Comparison of ENCODE assay signal across 8 mouse cellular contexts in genomic region chr13:100776056-100776419, GRCm38 (mm10). TPM values are rescaled to one million over a fixed set of nuclear protein-coding genes. Genes with fewer than 3 reads are reported as not detected.
DNase-seq lines count a peak whose midpoint lies in the region; ATAC-seq and TF ChIP-seq lines count a peak whose summit lies in the region.

No protein-coding gene starts in this region.

- TF ChIP-seq CTCF in E14TG2a.4 (conservative IDR thresholded peaks at IDR 0.05; ENCODE audit: low read length) = no peak
- TF ChIP-seq CTCF in liver, embryonic 14.5 days (IDR thresholded peaks at IDR 0.05; ENCODE audit: low read depth) = no peak

- ATAC-seq in heart, embryonic 12.5 days (ENCODE audit: insufficient number of reproducible peaks, low FRiP score) = peak; percentile 26; the same call in 1 of the 2 replicates
- no peak for ATAC-seq in forebrain, embryonic 13.5 days
- no peak for ATAC-seq in liver, embryonic 14.5 days (ENCODE audit: insufficient read depth)

- H3K4me2 ChIP-seq in heart, embryonic 12.5 days = peak overlapping the region; percentile 94
- peak overlapping the region; percentile 86 for H3K4me2 ChIP-seq in forebrain, embryonic 13.5 days
- peak overlapping the region; percentile 83 for H3K4me2 ChIP-seq in liver, embryonic 14.5 days (ENCODE audit: low read depth)

- H3K27me3 ChIP-seq in heart, embryonic 12.5 days (replicated peaks) = no peaks in the 10 kb centered on the region
- H3K27me3 ChIP-seq in E14TG2a.4 (ENCODE audit: insufficient read depth, low read length) = no peaks in the 10 kb centered on the region
- no peaks in the 10 kb centered on the region for H3K27me3 ChIP-seq in forebrain, embryonic 13.5 days
- no peaks in the 10 kb centered on the region for H3K27me3 ChIP-seq in liver, embryonic 14.5 days (ENCODE audit: control insufficient read depth, insufficient read depth, low read length)

- H3K36me3 ChIP-seq in heart, embryonic 12.5 days = peaks cover 33% of the 10 kb centered on the region
- H3K36me3 ChIP-seq in E14TG2a.4 (ENCODE audit: insufficient read depth, low read length) = peaks cover 77% of the 10 kb centered on the region
- H3K36me3 ChIP-seq in forebrain, embryonic 13.5 days (ENCODE audit: poor library complexity, severe bottlenecking) = peaks cover 39% of the 10 kb centered on the region
- peaks cover 46% of the 10 kb centered on the region for H3K36me3 ChIP-seq in liver, embryonic 14.5 days (replicated peaks; ENCODE audit: control insufficient read depth, insufficient read depth, low read depth)

- peak overlapping the region; percentile 77; the same call in 1 of the 2 replicates for H3K9ac ChIP-seq in heart, embryonic 12.5 days
- H3K9ac ChIP-seq in forebrain, embryonic 13.5 days = peak overlapping the region; percentile 77
- peak overlapping the region; percentile 70 for H3K9ac ChIP-seq in liver, embryonic 14.5 days (replicated peaks)

- no peak overlapping the region for H3K27ac ChIP-seq in heart, embryonic 12.5 days (ENCODE audit: poor library complexity, severe bottlenecking)
- peak overlapping the region; percentile 57 for H3K27ac ChIP-seq in forebrain, embryonic 13.5 days
- H3K27ac ChIP-seq in liver, embryonic 14.5 days = peak overlapping the region; percentile 71

- intact Hi-C loops in heart, postnatal 25 days (cut with DNase I) = no loop called here

- H3K9me3 ChIP-seq in heart, embryonic 12.5 days (replicated peaks) = no peaks in the 10 kb centered on the region
- H3K9me3 ChIP-seq in E14TG2a.4 (ENCODE audit: low read length) = no peaks in the 10 kb centered on the region
- H3K9me3 ChIP-seq in forebrain, embryonic 13.5 days (replicated peaks) = no peaks in the 10 kb centered on the region
- no peaks in the 10 kb centered on the region for H3K9me3 ChIP-seq in liver, embryonic 14.5 days (ENCODE audit: control insufficient read depth, low read length)

- peaks cover 16% of the 10 kb centered on the region for H3K4me1 ChIP-seq in heart, embryonic 12.5 days (replicated peaks)
- peaks cover 44% of the 10 kb centered on the region for H3K4me1 ChIP-seq in E14TG2a.4 (replicated peaks; ENCODE audit: low read depth, low read length)
- peaks cover 18% of the 10 kb centered on the region for H3K4me1 ChIP-seq in forebrain, embryonic 13.5 days
- H3K4me1 ChIP-seq in liver, embryonic 14.5 days (replicated peaks; ENCODE audit: control insufficient read depth in 2 of 2, insufficient read depth in 2 of 2, low read length in 1 of 2) = peaks cover 40 to 46% of the 10 kb centered on the region in 2 experiments

- TF ChIP-seq EP300 in liver, embryonic 14.5 days (IDR thresholded peaks at IDR 0.05; ENCODE audit: low read depth) = no peak

- peak overlapping the region; percentile 70 for H3K4me3 ChIP-seq in heart, embryonic 12.5 days
- H3K4me3 ChIP-seq in E14TG2a.4 (replicated peaks; ENCODE audit: low read length) = peak overlapping the region; percentile 98
- H3K4me3 ChIP-seq in forebrain, embryonic 13.5 days = peak overlapping the region; percentile 73
- H3K4me3 ChIP-seq in liver, embryonic 14.5 days (ENCODE audit: insufficient read depth in 1 of 2, low read depth in 2 of 2, low read length in 2 of 2) = peak overlapping the region; percentile 68 to 80

- no peak for DNase-seq in heart, postnatal 25 days (ENCODE audit: low spot score)
- no peak for DNase-seq in liver, embryonic 14.5 days (ENCODE audit: low read depth in 3 of 3, low spot score in 3 of 3)
- no peak for DNase-seq in embryo, embryonic 10.5 days (ENCODE audit: low spot score)
- DNase-seq in spleen, postnatal 36 days (ENCODE audit: low spot score in 2 of 2) = no peak
- no peak for DNase-seq in B cell, adult 2 months

- 10% methylated on average over 8 of the region's 8 CpGs for WGBS in heart, embryonic 12.5 days
- 17% methylated on average over 8 of the region's 8 CpGs for WGBS in forebrain, embryonic 13.5 days
- 10% methylated on average over 8 of the region's 8 CpGs for WGBS in liver, embryonic 14.5 days (ENCODE audit: insufficient replicate concordance)

RNA-seq across cellular contexts. Expression of gene Cenph, which starts 0.3 kb away (rescaled TPM):
- 21.8 and 24.0 TPM in 2 replicates for polyA plus RNA-seq in heart, embryonic 12.5 days (2016; fragmentation: Nextera tagmentation; extraction: Ambion mirVana)
- under 1 TPM in 1 of 2 experiments, not detected in 1; 0.20 TPM for total RNA-seq in heart, postnatal 25 days (2021)
- 33.8 and 34.6 TPM in 2 replicates for polyA plus RNA-seq in forebrain, embryonic 13.5 days (2015; fragmentation: Nextera tagmentation; extraction: Ambion mirVana)
- polyA plus RNA-seq in liver, embryonic 14.5 days (2012; rRNA removed) = 13.9 and 26.6 TPM in 2 replicates
- 40.2 and 40.3 TPM in 2 replicates for polyA plus RNA-seq in liver, embryonic 14.5 days (2014; fragmentation: Nextera tagmentation; extraction: Ambion mirVana)

RNA-seq across cellular contexts. Expression of gene Ccnb1, which starts 10.3 kb away (rescaled TPM):
- 214 and 218 TPM in 2 replicates for polyA plus RNA-seq in heart, embryonic 12.5 days (2016; fragmentation: Nextera tagmentation; extraction: Ambion mirVana)
- total RNA-seq in heart, postnatal 25 days (2021) = 1 to 10 TPM in 1 of 2 experiments, under 1 TPM in 1; 0.55 to 1.4 TPM
- polyA plus RNA-seq in forebrain, embryonic 13.5 days (2015; fragmentation: Nextera tagmentation; extraction: Ambion mirVana) = 273 and 294 TPM in 2 replicates
- polyA plus RNA-seq in liver, embryonic 14.5 days (2012; rRNA removed) = 100 and 123 TPM in 2 replicates
- polyA plus RNA-seq in liver, embryonic 14.5 days (2014; fragmentation: Nextera tagmentation; extraction: Ambion mirVana) = 255 and 287 TPM in 2 replicates

RNA-seq across cellular contexts. Expression of gene Mrps36, which starts 31.6 kb away (rescaled TPM):
- 256 TPM in 2 replicates for polyA plus RNA-seq in heart, embryonic 12.5 days (2016; fragmentation: Nextera tagmentation; extraction: Ambion mirVana)
- 100 to 1,000 TPM; 195 to 221 TPM for total RNA-seq in heart, postnatal 25 days (2021)
- 128 and 142 TPM in 2 replicates for polyA plus RNA-seq in forebrain, embryonic 13.5 days (2015; fragmentation: Nextera tagmentation; extraction: Ambion mirVana)
- polyA plus RNA-seq in liver, embryonic 14.5 days (2012; rRNA removed) = 33.5 and 56.1 TPM in 2 replicates
- polyA plus RNA-seq in liver, embryonic 14.5 days (2014; fragmentation: Nextera tagmentation; extraction: Ambion mirVana) = 135 and 150 TPM in 2 replicates

RNA-seq across cellular contexts. Expression of gene Cdk7, which starts 45.3 kb away (rescaled TPM):
- 76.6 and 77.0 TPM in 2 replicates for polyA plus RNA-seq in heart, embryonic 12.5 days (2016; fragmentation: Nextera tagmentation; extraction: Ambion mirVana)
- 10 to 100 TPM; 20.5 to 22.8 TPM for total RNA-seq in heart, postnatal 25 days (2021)
- polyA plus RNA-seq in forebrain, embryonic 13.5 days (2015; fragmentation: Nextera tagmentation; extraction: Ambion mirVana) = 59.0 and 62.8 TPM in 2 replicates
- polyA plus RNA-seq in liver, embryonic 14.5 days (2012; rRNA removed) = 11.7 and 16.6 TPM in 2 replicates
- polyA plus RNA-seq in liver, embryonic 14.5 days (2014; fragmentation: Nextera tagmentation; extraction: Ambion mirVana) = 36.7 and 40.2 TPM in 2 replicates

RNA-seq across cellular contexts. Expression of gene Slc30a5, which starts 57.2 kb away (rescaled TPM):
- 43.1 and 44.8 TPM in 2 replicates for polyA plus RNA-seq in heart, embryonic 12.5 days (2016; fragmentation: Nextera tagmentation; extraction: Ambion mirVana)
- total RNA-seq in heart, postnatal 25 days (2021) = 10 to 100 TPM; 20.5 to 23.8 TPM
- 32.3 and 34.0 TPM in 2 replicates for polyA plus RNA-seq in forebrain, embryonic 13.5 days (2015; fragmentation: Nextera tagmentation; extraction: Ambion mirVana)
- 15.6 and 20.6 TPM in 2 replicates for polyA plus RNA-seq in liver, embryonic 14.5 days (2012; rRNA removed)
- 27.4 and 30.4 TPM in 2 replicates for polyA plus RNA-seq in liver, embryonic 14.5 days (2014; fragmentation: Nextera tagmentation; extraction: Ambion mirVana)
